Mouse (Mus musculus): ENCODE measurements at regions not wholly inside any gene's neighbourhood (a gene's known extent, or its start where the extent isn't known, plus 50 kb on each side); places are given as distances from the start of the nearest gene placed in this dataset.

DNA sequence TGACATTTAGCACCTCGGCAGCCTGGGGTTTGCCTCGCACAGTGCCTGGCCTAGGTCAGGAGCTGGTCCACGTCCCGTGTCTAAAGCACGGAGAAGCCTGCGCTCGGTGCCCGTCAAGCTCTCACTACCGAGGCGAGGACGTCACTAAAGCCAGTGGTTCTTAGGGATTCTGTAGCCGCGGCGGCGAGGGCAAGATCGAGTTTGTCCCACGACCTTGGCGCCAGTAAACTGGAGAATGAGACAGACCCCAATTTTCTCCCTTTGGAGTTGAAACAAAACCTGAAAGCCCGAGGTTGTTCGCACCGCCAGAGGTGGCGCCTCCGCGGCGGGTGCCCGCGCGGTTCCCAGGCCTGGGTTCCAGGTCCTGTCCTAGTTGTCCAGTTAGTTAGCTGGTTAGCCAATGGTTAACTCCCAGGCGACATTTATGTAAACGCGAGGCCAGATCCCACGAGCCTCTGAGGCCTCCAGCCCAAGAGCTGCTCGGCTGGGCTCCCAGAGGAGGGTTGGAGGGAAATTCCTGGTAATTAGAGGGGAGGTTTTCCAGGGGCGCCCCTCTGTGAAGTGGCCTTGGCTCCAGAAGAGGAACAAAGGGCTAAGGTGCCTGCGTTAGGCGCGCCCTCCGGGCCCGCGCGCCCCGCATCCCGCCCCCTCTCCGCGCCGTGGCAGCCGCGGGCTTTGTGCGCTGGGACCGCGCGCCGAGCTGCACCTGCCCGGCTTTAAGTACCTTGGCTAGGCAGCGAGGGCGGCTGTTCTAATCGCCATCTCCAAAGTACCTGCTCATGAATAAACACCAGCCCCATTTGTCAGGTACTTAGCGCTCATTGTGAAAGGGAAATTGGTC is 74.0 kb downstream of the Rhcg start:
- DNase-seq, result peak in 1 of 2 experiments; percentile 46

DNA sequence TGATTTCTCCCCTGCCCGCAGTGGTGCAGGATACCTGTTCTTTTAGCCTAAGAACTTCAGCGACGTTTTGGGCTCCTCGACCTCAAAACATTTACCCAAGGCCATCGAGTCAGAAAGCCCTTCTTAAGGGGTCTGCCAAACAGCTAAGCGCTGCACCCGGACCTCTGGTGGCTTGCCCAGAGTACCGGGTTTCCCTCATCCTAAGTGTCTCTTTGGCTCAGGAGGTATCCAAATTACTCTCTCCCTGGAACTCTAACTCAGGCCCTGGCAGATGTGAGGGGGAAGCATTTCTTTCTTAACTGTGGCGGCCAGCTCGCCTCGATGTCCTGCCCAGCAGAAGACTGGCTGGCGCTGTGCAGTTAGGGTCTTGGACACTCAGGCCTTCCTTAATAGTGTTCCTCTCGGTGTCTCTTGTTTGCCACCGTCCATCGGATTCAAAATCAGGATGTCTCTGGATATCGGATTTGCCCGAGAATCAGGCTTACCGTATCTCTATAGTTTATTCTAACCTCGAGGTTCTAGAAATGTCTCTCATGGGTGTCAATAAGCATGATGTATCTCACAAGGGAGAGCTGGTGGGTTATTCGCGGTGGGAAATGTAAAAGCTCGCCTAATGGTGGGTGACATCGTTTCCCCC is 75.0 kb downstream of the Rhcg start:
- DNase-seq, result no peak

DNA sequence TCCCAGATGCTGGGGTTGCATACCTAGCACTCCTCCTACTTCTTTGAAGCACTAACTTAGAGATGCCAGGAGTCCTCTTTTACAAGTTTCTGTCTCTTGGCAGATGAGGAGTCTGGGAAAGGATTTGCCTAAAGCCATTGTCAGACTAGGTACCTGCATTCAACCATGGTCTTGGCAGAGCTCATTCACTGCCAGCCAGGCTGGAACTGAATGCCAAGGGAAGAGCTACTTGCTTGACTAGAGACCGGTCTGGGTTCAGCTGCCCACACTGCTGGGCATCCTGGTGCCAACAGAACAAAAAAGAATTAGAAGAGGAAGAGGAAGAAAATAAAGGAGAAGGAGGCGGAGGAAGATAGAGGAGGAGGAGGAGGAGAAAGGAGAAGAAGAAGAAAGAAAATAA is 74.1 kb upstream of the Polg start:
- DNase-seq, result peak in 1 of 2 experiments; percentile 43

DNA sequence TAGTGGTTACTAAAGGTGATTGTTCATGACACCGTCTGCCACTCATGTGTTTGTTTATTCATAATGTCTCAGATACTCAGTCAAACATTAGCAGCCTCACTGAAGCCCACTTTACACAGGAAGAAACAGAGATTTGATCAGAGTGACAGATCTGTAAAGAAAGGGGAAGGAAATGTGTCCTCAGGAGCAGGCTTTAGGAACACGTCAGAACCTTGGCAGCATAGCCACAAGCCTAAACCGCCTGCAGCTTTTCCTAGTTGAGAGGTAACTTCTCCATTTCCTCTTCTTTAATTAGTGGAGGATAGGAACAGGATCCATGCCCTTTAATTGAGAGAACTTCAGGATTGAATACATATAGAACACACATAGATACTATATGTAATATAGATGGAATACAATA is 73.3 kb upstream of the Polg start:
- DNase-seq, result no peak

DNA sequence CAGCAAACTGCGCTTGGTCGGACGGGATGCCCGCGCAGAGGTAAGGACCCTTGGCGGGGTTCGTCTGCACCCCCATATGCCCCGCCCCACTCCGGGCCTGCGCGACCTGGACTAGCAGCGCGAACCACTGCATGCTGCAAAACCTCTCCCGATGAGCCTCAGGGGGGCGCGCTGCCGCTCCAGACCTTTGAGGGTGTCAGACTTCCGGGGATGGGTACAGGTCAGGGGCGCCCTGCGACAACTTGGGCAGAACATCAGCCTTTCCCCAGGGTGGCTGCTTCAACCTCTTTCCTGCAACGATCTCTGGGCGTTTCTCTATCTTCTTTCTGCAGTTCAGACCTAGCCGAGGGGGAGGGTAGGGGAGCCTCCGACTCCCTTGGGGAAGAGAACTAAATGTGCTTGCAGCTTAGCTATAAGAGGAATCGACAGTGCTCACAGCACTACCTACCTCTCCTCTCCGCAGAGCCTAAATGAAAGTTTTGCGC is 70.0 kb upstream of the Polg start:
- peak; percentile 62 to 74 for DNase-seq

DNA sequence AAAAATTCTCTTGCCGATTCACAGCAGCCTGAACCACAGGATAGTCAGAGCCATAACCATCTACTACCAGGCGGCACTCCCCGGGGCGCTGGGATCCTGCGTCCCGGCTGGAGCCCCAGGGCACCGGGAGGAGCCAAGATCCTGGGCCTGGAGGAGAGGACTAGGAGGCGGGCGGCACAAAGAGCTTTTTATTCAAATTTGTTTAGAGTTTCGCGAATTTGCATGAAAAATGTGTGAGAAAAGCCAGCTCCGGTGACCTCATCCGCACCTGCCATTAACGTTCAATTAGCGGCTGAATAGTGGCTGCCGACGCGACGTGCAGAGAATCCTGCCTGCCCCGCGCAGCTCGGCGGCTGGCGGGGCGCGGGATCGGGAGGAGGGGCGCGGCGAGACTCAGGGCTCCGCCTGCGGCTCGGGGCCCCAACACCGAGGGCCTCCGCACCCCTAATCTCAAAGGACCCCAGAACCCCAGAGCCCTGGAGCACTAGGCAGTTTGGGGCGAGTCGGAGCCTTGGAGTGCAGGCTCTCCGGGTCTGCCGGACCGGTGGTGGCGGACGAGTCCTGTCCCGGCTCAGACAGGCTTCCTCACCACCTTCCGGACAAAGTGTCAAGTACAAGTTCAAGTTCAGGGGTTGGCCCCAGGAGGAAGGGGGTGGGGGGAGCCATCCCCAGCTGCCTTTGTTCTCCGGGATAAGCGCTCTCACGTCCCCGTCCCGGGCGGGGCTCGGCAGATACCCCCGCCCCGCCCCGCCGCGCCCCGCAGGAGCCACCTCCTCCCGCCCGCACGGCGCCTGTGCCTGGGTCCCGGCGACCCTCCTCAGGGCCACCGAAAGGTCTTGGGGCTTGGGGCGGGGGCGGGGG is 69.3 kb upstream of the Polg start:
- DNase-seq, result peak; percentile 69 to 74

DNA sequence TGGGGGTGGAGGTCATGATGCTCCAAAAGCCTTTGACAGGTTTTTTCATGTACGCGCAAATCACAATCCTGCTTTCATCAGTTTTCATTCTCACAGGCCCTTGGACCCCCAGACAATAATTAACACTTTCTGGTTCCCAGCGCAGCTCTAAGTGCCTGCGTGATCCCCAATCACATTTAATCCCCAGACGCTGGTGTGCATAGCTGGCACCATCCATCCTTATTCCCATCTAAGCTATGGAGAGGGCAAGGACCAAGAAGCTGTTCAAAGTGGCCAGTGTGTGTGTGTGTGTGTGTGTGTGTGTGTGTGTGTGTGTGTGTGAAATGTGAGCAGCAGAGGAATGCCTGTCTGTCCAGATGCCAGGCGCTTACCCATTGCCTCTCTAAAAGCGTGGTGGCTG is 68.7 kb upstream of the Polg start:
- DNase-seq, result no peak

DNA sequence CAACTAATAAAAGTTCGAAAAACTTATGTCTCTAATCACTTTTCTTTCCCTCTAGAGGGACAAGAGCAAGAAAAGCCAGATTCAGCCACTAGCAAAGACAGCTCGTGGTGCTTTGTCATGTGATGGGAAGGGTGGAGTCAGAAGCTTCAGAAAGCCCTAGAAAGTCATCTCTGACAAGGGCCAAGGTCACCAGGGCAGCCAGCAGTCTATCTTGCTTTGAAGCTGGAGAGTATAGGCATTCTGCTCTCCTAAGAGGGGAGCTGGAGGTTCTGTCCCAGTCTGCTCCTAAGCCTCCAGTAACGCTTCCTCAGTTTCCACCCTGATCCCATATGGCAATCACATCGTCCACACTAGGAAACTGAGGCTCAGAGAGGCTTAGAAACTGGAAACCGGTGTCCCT is 68.2 kb upstream of the Polg start:
- DNase-seq, result no peak

DNA sequence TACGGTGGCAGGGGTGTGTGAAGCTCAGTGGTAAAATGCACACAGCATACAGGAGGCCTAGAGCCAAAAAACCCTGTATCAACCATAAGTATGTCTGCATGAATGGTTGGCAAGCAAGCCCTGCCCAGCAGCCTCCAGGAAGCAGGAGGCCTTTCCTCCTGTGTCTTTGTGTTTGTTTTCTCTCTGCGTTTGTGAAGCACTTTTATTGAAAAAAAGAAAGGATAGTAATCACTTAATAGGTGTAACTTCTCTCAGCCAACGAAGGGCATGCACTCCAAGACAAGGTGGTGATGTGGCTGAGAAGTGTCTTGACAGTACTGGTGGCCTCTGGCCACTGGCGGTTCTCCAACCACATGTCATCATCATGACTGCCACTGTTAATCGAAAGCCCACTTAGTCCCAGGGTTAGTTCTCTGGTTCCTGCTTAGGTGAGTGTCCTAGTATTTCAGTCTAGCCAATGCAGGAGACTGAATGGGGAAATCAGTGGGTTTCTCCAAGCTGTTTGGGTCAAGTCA is 66.5 kb upstream of the Polg start:
- DNase-seq, result peak in 1 of 2 experiments; percentile 37

DNA sequence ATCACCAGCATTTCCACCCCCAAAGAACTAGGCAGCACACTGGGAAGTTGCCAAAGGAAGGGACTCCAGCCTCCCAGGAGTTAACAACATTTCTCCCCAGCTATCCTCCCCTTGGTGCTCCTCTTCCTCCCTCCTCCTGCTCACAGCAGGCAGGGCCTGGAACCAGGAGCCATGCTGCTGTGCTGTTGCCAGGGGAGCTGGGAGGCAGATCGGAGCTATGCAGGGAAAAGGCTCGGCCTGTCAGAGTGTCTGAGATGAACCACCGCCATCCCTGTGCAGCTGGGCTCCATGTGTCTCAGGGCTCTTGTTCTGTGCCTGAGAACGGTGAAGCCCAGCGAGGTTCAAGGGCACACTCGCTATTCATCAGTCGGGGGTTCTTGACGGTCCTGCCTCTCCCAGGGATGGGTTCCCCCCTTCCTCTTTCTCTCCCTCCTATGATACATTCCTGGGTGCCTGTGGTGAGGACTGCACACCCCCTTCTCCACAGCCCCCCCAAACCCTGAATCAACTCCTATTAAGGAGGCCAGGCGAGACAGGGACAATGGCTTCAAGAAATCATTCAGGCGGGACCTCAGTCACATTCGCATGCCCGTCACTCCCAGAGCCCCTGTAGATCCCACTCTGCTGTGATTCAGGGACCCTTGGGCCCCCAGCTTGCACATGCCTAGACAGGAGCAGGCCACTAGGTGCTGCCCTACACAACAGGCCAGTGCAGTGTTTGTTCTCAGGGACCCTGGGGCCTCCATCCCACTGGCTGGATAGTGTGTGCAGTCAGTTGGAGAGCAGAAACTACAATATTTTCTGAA is 65.6 kb upstream of the Polg start:
- peak in 1 of 2 experiments; percentile 49 for DNase-seq

DNA sequence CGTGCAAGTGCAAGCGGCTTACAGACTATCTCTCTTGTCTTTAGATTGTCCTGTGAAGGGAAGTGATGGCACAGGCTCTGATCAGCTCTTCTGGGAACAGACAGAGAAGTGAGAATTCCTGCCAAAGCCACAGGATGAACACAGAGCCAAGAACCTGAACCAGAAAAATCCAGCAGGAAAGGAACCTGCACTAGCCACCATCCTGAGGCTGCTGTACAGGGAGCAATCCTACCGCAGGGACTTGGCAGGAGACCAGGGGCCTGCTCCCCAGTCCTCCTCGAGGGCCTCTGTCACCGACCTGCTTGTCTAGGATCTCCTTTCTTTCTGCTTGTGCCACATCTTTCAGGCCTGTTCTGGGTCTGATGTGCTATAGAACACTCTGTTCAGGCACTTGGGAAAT is 65.0 kb upstream of the Polg start:
- peak; percentile 67 to 74 for DNase-seq

DNA sequence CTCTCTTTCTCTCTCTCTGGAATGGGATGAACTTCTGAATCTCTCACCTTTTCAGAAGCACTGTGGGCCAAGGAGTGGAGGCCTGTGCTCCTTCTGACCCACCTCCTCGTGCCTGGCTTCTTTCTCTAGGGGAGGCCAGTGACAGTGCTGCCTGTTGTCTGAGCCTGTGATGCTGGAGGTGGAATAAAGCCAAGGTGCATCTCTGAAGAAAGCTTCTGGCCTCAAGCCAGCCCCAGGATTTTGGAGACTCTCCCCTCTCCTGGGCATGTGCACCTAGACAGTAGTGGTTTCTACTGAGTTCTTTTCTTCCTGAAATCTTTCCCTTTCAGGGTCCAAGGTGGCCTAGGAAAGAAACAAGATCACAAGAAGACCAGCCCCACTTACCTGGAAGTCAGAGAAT is 63.3 kb upstream of the Polg start:
- DNase-seq, result peak; percentile 61 to 65

DNA sequence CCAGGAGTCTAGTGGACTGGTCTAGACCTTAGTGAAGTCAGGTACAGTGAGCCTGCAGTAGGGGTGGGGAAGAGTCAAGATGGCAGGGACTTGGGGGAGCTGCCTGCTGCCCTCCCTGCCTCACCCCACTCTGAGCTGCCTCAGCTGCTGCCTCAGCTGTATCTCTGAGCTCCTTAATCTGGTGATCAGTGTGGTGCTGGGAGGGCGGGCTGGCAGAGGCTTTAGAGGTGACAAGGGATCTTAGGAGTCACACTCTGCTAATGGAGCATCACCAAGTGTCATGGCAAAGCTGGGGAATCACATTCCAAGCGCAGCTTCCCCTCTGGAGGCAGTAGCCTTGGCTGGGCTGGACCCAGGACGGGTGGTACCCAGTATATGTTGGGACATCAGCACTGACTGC is 61.8 kb upstream of the Polg start:
- DNase-seq, result no peak

DNA sequence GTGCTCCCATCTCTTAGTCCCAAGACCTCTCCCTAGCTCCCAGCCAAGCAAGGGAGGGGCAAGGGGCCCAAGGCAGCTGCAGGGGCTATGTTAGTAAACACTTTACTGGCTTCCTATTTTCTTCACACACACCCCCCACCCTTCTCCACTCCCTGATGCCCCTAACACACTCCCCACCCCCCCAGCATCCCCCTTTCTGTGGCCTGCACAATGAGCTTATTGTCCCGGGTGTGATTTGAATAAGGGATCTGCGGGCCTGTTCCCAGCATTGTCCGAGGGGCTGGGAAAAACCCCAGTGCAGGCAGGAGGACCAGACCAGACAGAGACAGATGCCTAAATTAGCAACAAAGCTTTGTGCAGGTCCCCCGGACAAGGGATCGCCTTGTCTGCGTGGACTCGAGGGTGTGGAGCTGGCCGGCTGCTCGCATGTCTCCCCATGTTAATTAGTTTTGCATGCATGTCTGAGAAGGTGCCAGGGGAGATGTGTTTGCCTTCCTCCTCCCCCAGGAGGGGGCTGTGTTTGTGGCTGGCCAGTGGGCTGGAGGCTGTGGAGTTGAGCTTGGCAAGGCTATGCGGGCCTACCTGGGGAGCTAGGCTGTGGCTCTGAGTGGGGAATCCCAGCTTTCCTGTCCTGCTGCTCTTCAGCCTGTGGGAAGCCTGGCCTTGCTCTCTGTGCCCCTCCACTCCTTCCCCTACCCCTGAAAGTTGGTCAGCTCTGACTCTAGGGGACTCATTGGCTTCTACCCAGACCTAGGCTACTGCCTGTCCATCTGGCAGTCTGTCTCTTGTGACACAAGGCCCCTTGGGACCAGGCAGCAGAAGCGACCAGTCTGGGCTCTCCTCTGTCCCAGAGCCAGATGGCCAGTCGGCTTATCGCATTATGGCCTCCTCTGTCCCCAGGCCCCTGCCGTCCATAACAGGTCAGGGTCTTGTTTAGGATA is 59.8 kb upstream of the Polg start:
- DNase-seq, result peak in 1 of 2 experiments; percentile 67

DNA sequence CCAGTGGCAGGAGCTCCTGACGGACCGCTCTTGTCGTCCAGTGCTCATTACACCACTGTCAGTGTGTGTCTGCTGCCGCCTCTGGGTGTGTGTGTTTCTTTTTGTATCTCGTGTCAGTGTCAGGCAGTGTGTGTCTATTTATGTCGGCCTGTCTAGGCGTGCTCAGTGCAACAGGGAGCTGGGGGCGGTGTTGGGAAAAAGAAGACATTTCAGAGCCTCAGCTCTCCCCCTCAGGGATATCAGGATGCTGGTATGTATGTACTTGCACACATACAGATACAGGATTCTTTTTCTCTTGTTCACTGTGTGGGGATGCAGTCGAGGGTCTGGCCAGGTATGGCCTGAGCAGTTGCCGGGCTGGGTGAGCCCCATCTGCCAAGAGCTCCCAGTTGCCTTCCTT is 58.8 kb upstream of the Polg start:
- DNase-seq, result no peak

DNA sequence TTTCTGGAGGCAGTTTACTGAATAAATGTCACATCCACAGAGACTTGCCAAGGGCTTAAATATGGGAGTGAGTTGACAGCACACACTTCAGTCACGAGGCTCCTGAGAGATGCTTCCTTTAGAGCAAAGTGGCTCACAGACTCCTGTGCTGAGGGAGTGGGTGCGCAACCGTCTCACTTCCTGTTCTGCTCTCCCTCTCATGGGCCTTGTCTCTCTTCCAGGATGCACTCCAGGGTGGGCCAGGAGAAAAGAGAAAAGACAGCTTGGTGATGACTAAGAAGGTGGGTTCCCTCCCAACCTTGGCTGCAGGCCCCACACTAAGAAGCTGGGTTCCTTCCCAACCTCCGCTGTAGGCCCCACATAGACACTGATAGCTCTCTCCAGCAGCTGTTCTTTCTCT is 57.5 kb upstream of the Polg start:
- no peak for DNase-seq

DNA sequence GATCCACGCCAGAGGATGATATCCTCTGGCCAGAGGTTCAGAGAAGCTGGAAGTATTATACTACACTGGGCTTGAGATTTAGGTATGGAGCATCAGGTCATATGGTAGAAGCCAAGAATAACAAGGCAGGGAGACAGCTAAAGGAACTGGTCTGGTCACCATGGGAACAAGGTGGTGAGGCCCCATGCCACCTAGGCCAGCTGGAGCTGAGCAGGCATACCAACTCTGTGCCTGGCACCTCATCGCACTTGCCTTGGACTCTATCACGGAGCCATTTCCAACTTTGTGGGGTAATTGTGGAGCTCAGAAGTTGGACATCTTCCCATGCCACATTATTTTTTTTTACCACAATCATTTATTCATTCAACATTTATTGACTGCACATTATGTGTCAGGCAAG is 55.9 kb upstream of the Polg start:
- peak in 1 of 2 experiments; percentile 53 for DNase-seq

DNA sequence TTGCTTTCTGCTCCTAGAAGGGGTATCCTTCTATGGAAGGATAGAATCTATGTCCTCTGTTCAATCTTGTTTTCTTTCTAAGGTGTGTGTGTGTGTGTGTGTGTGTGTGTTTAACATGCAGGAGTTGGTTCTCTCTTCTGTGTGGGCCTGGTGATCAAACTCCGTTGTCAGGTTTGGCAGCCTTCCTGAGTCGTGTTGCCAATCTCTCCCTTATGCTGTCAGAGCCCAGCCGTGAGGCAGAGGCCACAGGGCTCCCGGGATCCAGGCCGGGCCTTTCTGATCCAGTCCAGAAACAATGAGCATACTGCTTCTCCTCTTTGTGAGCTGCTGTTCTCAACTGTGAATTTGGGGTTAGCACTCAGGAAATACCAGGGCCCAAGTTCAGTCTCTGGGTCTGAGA is 55.1 kb upstream of the Polg start:
- DNase-seq, result peak; percentile 83 to 87

DNA sequence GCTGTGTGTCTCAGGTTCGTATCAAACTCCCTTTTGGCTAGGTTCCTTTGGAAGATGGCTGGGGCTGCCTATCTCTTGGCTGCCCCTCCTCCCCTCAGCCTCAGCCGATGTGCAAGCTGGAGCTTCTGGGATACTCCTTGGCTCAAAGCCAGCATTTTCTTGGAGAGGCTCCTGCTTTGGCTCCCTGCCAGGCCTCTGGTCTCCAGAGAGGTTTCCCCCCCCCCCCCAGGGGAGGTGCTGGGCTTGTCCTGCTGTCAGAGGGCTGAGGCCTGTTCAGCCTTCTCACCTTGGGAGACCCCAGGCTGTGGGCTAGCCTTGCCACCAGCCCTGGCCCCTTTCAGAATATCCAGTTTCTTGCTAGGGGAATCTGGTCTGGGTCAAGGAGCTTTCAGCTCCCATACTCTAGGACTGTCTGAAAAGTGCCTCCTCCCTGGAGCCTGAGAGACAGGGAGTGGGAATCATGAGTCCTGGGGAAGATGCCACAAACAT is 54.1 kb upstream of the Polg start:
- peak; percentile 79 to 85 for DNase-seq

DNA sequence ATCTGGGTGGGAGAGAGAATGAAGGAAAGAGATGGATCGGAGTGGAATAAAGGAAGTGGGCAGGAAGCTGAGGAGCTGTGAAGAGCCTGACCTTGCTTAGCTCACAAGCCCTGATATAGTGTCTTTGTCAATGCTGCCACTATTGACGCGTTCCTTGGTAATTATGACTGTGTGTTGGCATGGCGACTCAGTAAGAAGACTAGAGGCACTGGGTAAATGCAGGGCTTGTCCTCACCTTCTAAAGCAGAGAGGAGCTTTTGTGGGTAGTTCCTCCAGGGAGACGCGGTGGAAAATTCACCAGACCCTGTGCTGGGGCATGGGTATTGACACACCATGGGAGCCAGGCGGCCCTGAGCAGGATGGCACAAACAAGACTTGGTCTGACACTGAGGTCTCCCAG is 52.8 kb upstream of the Polg start:
- no peak for DNase-seq
